Mouse (Mus musculus): ENCODE results near the gene Fam19a1. TPM values are rescaled to one million over a fixed set of nuclear protein-coding genes. Genes with fewer than 3 reads are reported as not detected.

Fam19a1 gene
- polyA plus RNA-seq, 1 experiment from 2014 or later, result 1.1 TPM

DNA sequence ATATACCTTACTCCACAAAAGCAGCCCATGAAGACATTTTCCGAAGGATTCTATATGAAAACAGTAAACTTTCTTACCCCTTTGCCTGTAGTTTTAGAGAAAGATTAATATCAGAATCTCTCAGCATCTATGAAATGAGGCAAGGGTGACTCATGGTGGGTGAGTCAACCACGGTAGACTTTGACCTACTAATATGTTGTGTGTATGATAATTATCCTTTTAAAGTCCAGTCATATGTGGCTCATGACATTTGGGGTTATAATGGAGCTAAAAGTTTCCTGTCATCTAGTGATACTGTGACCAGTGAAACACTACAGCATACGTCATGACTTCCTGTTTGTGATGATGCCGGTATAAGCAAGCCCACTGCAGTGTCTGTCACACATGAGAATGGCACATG lies 170.8 kb downstream of the Fam19a1 start:
- H3K27me3 ChIP-seq (ENCODE audit: control insufficient read depth, insufficient read depth, low read length), result no peaks in the 10 kb centered on the region
- H3K27ac ChIP-seq (ENCODE audit: low read depth, low read length), result no peak overlapping the region
- DNase-seq (ENCODE audit: low spot score, missing footprints) (no peak), ATAC-seq (ENCODE audit: low FRiP score) (no peak)
- H3K4me2 ChIP-seq, result no peak overlapping the region
- WGBS, result 92% methylated on average over 4 of the region's 4 CpGs
- H3K36me3 ChIP-seq (ENCODE audit: control insufficient read depth, insufficient read depth, low read length), result no peaks in the 10 kb centered on the region
- H3K4me3 ChIP-seq (ENCODE audit: low read depth, low read length), result no peak overlapping the region
- H3K4me1 ChIP-seq (ENCODE audit: control insufficient read depth, insufficient read depth, low read length), result no peaks in the 10 kb centered on the region
- no peaks in the 10 kb centered on the region for H3K9me3 ChIP-seq (ENCODE audit: control insufficient read depth, low read length)
- no peak overlapping the region for H3K9ac ChIP-seq (ENCODE audit: low read length)

DNA sequence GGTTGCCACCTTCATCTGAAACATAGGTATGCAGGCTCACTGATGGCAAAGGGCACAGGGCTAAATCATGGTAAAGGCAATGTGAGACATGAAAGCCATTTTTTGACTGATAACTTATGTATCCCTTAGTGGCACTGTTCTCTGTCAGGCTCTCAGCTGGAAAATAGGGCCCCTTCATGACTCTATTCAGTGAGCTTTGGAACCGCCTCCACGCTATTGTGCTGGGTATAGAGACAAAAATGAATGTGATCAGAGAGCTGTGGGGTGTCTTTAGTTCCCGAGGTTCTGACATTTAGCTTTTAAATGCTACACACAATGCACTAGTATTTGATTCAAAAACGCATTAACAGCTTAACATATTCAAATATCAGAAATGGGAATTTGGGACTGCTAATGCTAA lies 171.6 kb downstream of the Fam19a1 start:
- no peaks in the 10 kb centered on the region for H3K27me3 ChIP-seq (ENCODE audit: control insufficient read depth, insufficient read depth, low read length)
- H3K4me3 ChIP-seq (ENCODE audit: low read depth, low read length), result no peak overlapping the region
- H3K36me3 ChIP-seq (ENCODE audit: control insufficient read depth, insufficient read depth, low read length), result no peaks in the 10 kb centered on the region
- 36% methylated on average over 4 of the region's 4 CpGs for WGBS
- H3K4me2 ChIP-seq, result no peak overlapping the region
- H3K9me3 ChIP-seq (ENCODE audit: control insufficient read depth, low read length), result no peaks in the 10 kb centered on the region
- DNase-seq (ENCODE audit: low spot score, missing footprints) (no peak), ATAC-seq (ENCODE audit: low FRiP score) (peak; percentile 46; the same call in 1 of the 2 replicates)
- no peaks in the 10 kb centered on the region for H3K4me1 ChIP-seq (ENCODE audit: control insufficient read depth, insufficient read depth, low read length)
- no peak overlapping the region for H3K9ac ChIP-seq (ENCODE audit: low read length)
- no peak overlapping the region for H3K27ac ChIP-seq (ENCODE audit: low read depth, low read length)

DNA sequence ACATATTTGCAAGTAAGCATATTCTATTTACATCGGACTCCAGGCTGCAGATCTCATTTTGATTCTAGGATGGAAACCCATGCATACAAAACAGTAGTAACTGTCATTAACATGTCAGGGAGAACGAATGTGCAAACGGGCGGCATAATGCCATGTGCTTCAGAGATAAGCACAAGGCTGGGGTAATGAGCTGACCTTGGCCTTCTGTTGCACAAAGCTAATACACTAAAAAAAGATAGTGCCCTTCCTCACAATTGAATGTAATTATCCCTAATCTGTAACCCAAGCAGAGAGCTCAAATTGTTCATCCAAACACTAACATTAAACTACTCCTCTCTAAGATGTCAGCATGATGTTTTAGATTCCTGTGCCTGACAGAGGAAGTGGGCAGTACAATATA lies 173.3 kb downstream of the Fam19a1 start:
- no peak overlapping the region for H3K4me2 ChIP-seq
- no peaks in the 10 kb centered on the region for H3K27me3 ChIP-seq (ENCODE audit: control insufficient read depth, insufficient read depth, low read length)
- DNase-seq (ENCODE audit: low spot score, missing footprints) (no peak), ATAC-seq (ENCODE audit: low FRiP score) (peak; percentile 79)
- no peaks in the 10 kb centered on the region for H3K9me3 ChIP-seq (ENCODE audit: control insufficient read depth, low read length)
- H3K4me1 ChIP-seq (ENCODE audit: control insufficient read depth, insufficient read depth, low read length), result no peaks in the 10 kb centered on the region
- H3K27ac ChIP-seq (ENCODE audit: low read depth, low read length), result no peak overlapping the region
- no peaks in the 10 kb centered on the region for H3K36me3 ChIP-seq (ENCODE audit: control insufficient read depth, insufficient read depth, low read length)
- 69% methylated on average over 4 of the region's 4 CpGs for WGBS
- H3K9ac ChIP-seq (ENCODE audit: low read length), result no peak overlapping the region
- H3K4me3 ChIP-seq (ENCODE audit: low read depth, low read length), result no peak overlapping the region

DNA sequence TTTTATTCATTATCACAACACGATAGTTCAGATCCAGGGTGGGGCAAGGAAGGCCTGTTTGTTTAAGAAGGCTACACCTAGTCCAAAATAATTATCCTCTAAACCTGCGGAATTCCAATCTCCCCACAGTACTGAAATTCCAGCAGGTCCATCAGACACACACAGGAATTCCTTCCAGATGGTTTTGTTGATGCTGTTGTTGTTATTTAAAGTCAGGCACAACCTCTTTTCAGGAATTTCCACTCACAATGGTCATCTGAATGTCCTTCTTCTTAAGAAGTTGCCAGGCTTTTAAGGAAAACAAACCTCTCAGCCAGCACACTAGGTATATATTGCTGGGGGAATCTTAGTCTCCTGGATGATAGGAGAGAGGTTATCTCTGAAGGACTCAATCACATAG lies 174.4 kb downstream of the Fam19a1 start:
- Histone ChIP-seq H3K9me3 (ENCODE audit: control insufficient read depth, low read length) (no peaks in the 10 kb centered on the region), H3K9ac (ENCODE audit: low read length) (no peak overlapping the region), H3K36me3 (ENCODE audit: control insufficient read depth, insufficient read depth, low read length) (no peaks in the 10 kb centered on the region), H3K27ac (ENCODE audit: low read depth, low read length) (no peak overlapping the region), H3K4me3 (ENCODE audit: low read depth, low read length) (no peak overlapping the region), H3K4me2 (no peak overlapping the region), H3K27me3 (ENCODE audit: control insufficient read depth, insufficient read depth, low read length) (no peaks in the 10 kb centered on the region), H3K4me1 (ENCODE audit: control insufficient read depth, insufficient read depth, low read length) (no peaks in the 10 kb centered on the region)
- no peak for ATAC-seq (ENCODE audit: low FRiP score)
- no peak for DNase-seq (ENCODE audit: low spot score, missing footprints)
- 83% methylated on average over 2 of the region's 2 CpGs for WGBS

DNA sequence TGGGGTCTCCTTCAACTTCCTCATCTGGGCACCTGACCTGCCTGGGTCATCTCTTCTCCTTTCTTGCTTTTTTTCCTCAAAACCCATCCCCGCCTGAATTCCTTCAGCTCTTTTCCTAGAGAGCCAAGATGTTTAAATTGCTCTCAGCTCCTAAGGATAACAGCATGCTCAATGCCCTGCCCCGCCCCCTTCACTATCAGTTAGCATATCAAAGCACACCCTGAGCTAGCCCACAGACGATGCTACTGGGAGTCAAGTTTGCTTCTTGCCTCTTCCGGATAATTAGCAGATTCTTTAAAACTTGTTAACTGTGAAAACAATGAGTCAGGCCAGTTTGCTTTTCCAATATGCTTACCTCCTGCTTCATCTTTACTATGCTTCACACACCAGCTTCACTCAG lies 176.7 kb downstream of the Fam19a1 start:
- Histone ChIP-seq H3K4me3 (ENCODE audit: low read depth, low read length) (no peak overlapping the region), H3K4me2 (no peak overlapping the region)
- DNase-seq (ENCODE audit: low spot score, missing footprints), result no peak

DNA sequence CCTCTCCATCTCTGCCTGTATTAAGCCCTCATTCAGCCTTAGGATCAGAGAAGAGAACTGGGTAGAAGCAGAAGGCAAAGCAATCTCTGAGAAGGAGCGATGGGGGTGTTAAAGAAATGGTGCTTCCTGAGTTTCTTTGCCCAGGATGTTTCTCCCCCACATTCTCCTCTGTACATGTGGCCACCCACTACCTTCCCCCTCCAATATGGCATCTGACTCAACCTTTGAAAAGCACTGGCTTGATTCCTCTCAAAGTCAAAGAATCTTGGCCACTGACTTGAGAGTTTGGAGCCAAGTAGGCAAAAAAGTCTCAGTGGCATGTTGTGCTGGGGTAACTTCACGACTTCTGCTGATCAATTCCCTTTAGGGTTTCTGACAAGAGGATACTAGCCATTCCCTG lies 234.5 kb downstream of the Fam19a1 start:
- Histone ChIP-seq H3K4me1 (ENCODE audit: control insufficient read depth, insufficient read depth, low read length) (no peaks in the 10 kb centered on the region), H3K4me2 (no peak overlapping the region), H3K27me3 (ENCODE audit: control insufficient read depth, insufficient read depth, low read length) (no peaks in the 10 kb centered on the region), H3K9ac (ENCODE audit: low read length) (no peak overlapping the region), H3K4me3 (ENCODE audit: low read depth, low read length) (no peak overlapping the region), H3K36me3 (ENCODE audit: control insufficient read depth, insufficient read depth, low read length) (no peaks in the 10 kb centered on the region), H3K9me3 (ENCODE audit: control insufficient read depth, low read length) (no peaks in the 10 kb centered on the region), H3K27ac (ENCODE audit: low read depth, low read length) (no peak overlapping the region)
- DNase-seq (ENCODE audit: low spot score, missing footprints), result no peak
- 88% methylated on average over 2 of the region's 2 CpGs for WGBS
- no peak for ATAC-seq (ENCODE audit: low FRiP score)

More for the DNA sequence above, 176.7 kb downstream of the Fam19a1 start:
- 20% methylated on average over 4 of the region's 4 CpGs for WGBS
- ATAC-seq (ENCODE audit: low FRiP score), result no peak
- H3K27ac ChIP-seq (ENCODE audit: low read depth, low read length), result no peak overlapping the region
- no peaks in the 10 kb centered on the region for H3K36me3 ChIP-seq (ENCODE audit: control insufficient read depth, insufficient read depth, low read length)
- no peaks in the 10 kb centered on the region for H3K4me1 ChIP-seq (ENCODE audit: control insufficient read depth, insufficient read depth, low read length)
- H3K9me3 ChIP-seq (ENCODE audit: control insufficient read depth, low read length), result no peaks in the 10 kb centered on the region
- H3K27me3 ChIP-seq (ENCODE audit: control insufficient read depth, insufficient read depth, low read length), result no peaks in the 10 kb centered on the region
- H3K9ac ChIP-seq (ENCODE audit: low read length), result no peak overlapping the region

DNA sequence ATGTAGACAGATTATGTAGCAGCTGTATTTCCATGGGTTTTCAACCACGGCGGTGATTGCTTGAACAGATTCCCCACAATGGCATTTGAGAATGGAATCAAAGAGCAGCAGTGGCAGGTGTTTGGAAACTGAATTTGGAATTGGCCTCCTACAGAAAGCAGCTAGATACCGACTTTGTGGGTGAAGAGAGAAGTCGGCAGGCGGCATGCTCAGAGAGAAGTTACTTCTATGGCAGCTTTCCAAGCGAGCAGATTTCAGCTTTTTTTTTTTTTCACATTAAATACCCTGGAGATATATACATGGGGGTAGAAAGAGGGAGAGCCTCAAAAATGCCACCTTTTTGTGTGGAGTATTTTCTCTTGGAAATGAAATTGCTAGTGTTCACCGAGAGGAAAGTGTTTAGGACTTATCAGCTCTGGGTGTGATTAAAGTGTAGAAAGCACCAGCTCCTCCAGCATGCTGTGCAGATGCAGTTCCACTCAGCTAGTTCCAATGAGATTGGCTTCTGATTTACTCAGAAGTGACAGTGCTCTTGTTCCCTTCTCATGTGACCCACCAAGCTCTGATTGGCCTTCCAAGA lies 236.6 kb downstream of the Fam19a1 start:
- no peak for ATAC-seq (ENCODE audit: low FRiP score)
- Histone ChIP-seq H3K4me2 (no peak overlapping the region), H3K27ac (ENCODE audit: low read depth, low read length) (no peak overlapping the region), H3K4me3 (ENCODE audit: low read depth, low read length) (no peak overlapping the region), H3K36me3 (ENCODE audit: control insufficient read depth, insufficient read depth, low read length) (no peaks in the 10 kb centered on the region), H3K9ac (ENCODE audit: low read length) (no peak overlapping the region), H3K27me3 (ENCODE audit: control insufficient read depth, insufficient read depth, low read length) (no peaks in the 10 kb centered on the region), H3K9me3 (ENCODE audit: control insufficient read depth, low read length) (no peaks in the 10 kb centered on the region), H3K4me1 (ENCODE audit: control insufficient read depth, insufficient read depth, low read length) (no peaks in the 10 kb centered on the region)
- no peak for DNase-seq (ENCODE audit: low spot score, missing footprints)
- 94% methylated on average over 7 of the region's 7 CpGs for WGBS

DNA sequence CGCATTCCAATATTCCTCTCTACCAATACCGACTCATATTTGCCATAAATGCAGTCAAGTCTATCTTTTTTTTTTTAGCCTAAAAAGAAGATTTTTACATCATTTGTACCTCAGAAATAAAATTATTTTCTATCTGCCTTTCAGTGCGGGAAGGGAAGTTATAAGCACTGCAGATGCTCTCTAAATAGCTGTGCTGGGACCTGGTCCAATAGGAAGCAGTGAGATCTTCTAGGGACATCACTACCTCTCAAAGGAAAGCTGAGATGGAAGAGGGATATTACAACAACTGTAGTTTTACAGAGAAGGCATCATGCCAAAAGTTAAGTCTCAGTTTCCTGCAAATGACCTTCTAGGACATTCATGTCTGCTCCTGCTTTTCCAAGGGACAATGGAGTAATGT lies 256.6 kb downstream of the Fam19a1 start:
- no peak overlapping the region for H3K4me2 ChIP-seq
- no peak for ATAC-seq (ENCODE audit: low FRiP score)
- no peaks in the 10 kb centered on the region for H3K36me3 ChIP-seq (ENCODE audit: control insufficient read depth, insufficient read depth, low read length)
- no peak for DNase-seq (ENCODE audit: low spot score, missing footprints)
- H3K27me3 ChIP-seq (ENCODE audit: control insufficient read depth, insufficient read depth, low read length), result no peaks in the 10 kb centered on the region
- H3K9me3 ChIP-seq (ENCODE audit: control insufficient read depth, low read length), result no peaks in the 10 kb centered on the region
- H3K27ac ChIP-seq (ENCODE audit: low read depth, low read length), result no peak overlapping the region
- no peak overlapping the region for H3K9ac ChIP-seq (ENCODE audit: low read length)
- 92% methylated on average over 3 of the region's 3 CpGs for WGBS
- H3K4me1 ChIP-seq (ENCODE audit: control insufficient read depth, insufficient read depth, low read length), result peaks cover 5% of the 10 kb centered on the region; the same call in 1 of the 2 replicates
- H3K4me3 ChIP-seq (ENCODE audit: low read depth, low read length), result no peak overlapping the region

DNA sequence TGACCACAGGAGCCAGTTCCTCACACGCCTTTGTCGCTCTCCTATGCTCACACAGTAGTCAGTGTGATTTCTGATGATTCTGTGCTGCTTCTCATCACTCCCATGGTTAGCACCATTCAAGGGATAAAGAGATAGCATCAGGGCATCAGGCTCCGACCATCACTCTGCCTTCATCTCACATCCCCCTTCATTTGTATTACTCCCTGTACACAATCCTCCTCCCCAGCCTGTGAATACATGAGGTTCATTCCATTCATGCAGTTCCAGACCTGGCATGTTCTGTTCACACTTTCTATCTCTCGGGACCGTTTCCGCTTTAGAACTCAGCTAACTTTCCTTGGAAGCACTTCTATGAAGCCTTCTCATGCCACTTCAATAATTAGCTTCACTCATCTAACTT lies 259.9 kb downstream of the Fam19a1 start:
- peak; percentile 72 for ATAC-seq (ENCODE audit: low FRiP score)
- no peak for DNase-seq (ENCODE audit: low spot score, missing footprints)
- Histone ChIP-seq H3K4me1 (ENCODE audit: control insufficient read depth, insufficient read depth, low read length) (peaks cover 5% of the 10 kb centered on the region; the same call in 1 of the 2 replicates), H3K27ac (ENCODE audit: low read depth, low read length) (no peak overlapping the region), H3K36me3 (ENCODE audit: control insufficient read depth, insufficient read depth, low read length) (no peaks in the 10 kb centered on the region), H3K27me3 (ENCODE audit: control insufficient read depth, insufficient read depth, low read length) (no peaks in the 10 kb centered on the region), H3K4me2 (no peak overlapping the region), H3K9me3 (ENCODE audit: control insufficient read depth, low read length) (no peaks in the 10 kb centered on the region), H3K9ac (ENCODE audit: low read length) (no peak overlapping the region), H3K4me3 (ENCODE audit: low read depth, low read length) (no peak overlapping the region)
- WGBS, result 76% methylated on average over 6 of the region's 6 CpGs
